Comparison of ENCODE assay signal across 8 mouse cellular contexts in the genomic region with DNA sequence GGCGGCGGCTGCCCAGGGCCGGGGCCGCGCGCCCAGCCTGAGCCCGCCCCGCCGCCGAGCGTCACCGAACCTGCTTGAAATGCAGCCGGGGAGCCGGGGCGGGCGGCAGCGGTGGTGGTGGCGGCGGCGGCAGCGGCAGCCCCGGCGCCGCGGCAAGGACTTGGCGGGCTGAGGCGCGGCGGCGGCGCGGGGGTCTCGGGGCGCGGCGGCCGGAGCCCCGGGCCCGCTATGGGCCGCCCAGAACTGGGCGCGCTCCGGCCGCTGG. TPM values are rescaled to one million over a fixed set of nuclear protein-coding genes. Genes with fewer than 3 reads are reported as not detected.
DNase-seq lines count a peak whose midpoint lies in the region; ATAC-seq and TF ChIP-seq lines count a peak whose summit lies in the region.

A gene (plus strand): TSS at position 77 of the 265 bp plus-strand sequence.

- no peak for TF ChIP-seq POLR2A in spleen, adult 2 months (IDR thresholded peaks at IDR 0.05; ENCODE audit: low read depth, low read length)

- H3K4me3 ChIP-seq in gastrocnemius, adult 2 months, result peak within 1 kb of the TSS; percentile 82
- peak within 1 kb of the TSS; percentile 60 for H3K4me3 ChIP-seq in spleen, adult 2 months (ENCODE audit: extremely low read depth, insufficient read depth, insufficient read length)
- peak within 1 kb of the TSS; percentile 65 for H3K4me3 ChIP-seq in intestine, postnatal 0 days (ENCODE audit: low read depth, low read length)
- peak within 1 kb of the TSS; percentile 72 for H3K4me3 ChIP-seq in midbrain, embryonic 13.5 days (replicated peaks)

- peaks cover 3% of the 10 kb centered on the region; the same call in 1 of the 2 replicates for H3K27me3 ChIP-seq in spleen, adult 2 months (ENCODE audit: control insufficient read depth, insufficient read depth, low read length)
- H3K27me3 ChIP-seq in intestine, postnatal 0 days (replicated peaks; ENCODE audit: control insufficient read depth, insufficient read depth, low read length), result peaks cover 6% of the 10 kb centered on the region; the same call in 1 of the 2 replicates
- H3K27me3 ChIP-seq in midbrain, embryonic 13.5 days, result no peaks in the 10 kb centered on the region

- ATAC-seq in intestine, postnatal 0 days, result no peak
- no peak; the same call in 1 of the 2 replicates for ATAC-seq in midbrain, embryonic 13.5 days

- peak within 1 kb of the TSS; percentile 53; the same call in 1 of the 2 replicates for H3K27ac ChIP-seq in gastrocnemius, adult 2 months
- no peak within 1 kb of the TSS for H3K27ac ChIP-seq in spleen, adult 2 months (ENCODE audit: insufficient read depth, low read length)
- peak within 1 kb of the TSS; percentile 54 for H3K27ac ChIP-seq in intestine, postnatal 0 days (ENCODE audit: low read depth, low read length)
- H3K27ac ChIP-seq in midbrain, embryonic 13.5 days, result peak within 1 kb of the TSS; percentile 99

- no peak for TF ChIP-seq CTCF in gastrocnemius, adult 2 months (IDR thresholded peaks at IDR 0.05)
- no peak for TF ChIP-seq CTCF in spleen, adult 2 months (IDR thresholded peaks at IDR 0.05; ENCODE audit: extremely low read depth, insufficient read depth, insufficient read length, insufficient replicate concordance)
- no peak for TF ChIP-seq CTCF in intestine, postnatal 0 days (IDR thresholded peaks at IDR 0.05; ENCODE audit: low read depth)

- H3K4me1 ChIP-seq in spleen, adult 2 months (ENCODE audit: control insufficient read depth, insufficient read depth, insufficient read length), result peaks cover 10% of the 10 kb centered on the region
- H3K4me1 ChIP-seq in intestine, postnatal 0 days (replicated peaks; ENCODE audit: control insufficient read depth, insufficient read depth, low read length), result 0 out of 2 replicates have a peak, but pooled peaks cover 2% of the 10 kb centered on the region
- H3K4me1 ChIP-seq in midbrain, embryonic 13.5 days (replicated peaks), result peaks cover 52% of the 10 kb centered on the region

- intact Hi-C loops in gastrocnemius, adult 2 months (cut with DNase I), result no loop called here

- peak within 1 kb of the TSS; percentile 59 for H3K9ac ChIP-seq in intestine, postnatal 0 days (ENCODE audit: low read depth, low read length)
- peak within 1 kb of the TSS; percentile 98 for H3K9ac ChIP-seq in midbrain, embryonic 13.5 days (replicated peaks)

- no peaks in the 10 kb centered on the region for H3K9me3 ChIP-seq in intestine, postnatal 0 days (ENCODE audit: control insufficient read depth)
- no peaks in the 10 kb centered on the region for H3K9me3 ChIP-seq in midbrain, embryonic 13.5 days

- peak; percentile 88 for DNase-seq in gastrocnemius, adult 2 months
- DNase-seq in gastrocnemius, postnatal 25 days, result no peak
- no peak for DNase-seq in spleen, adult 2 months (ENCODE audit: low read depth in 1 of 2, low spot score in 2 of 2)
- no peak for DNase-seq in spleen, postnatal 36 days (ENCODE audit: low spot score in 2 of 2)
- no peak for DNase-seq in ovary, postnatal 36 days (ENCODE audit: low spot score)
- DNase-seq in adrenal gland, adult (ENCODE audit: inconsistent age in 2 of 2, low spot score in 1 of 2), result no peak

- H3K36me3 ChIP-seq in spleen, adult 2 months (ENCODE audit: control insufficient read depth, insufficient read depth, low read length), result no peaks in the 10 kb centered on the region
- no peaks in the 10 kb centered on the region; the same call in 1 of the 2 replicates for H3K36me3 ChIP-seq in intestine, postnatal 0 days (ENCODE audit: control insufficient read depth, insufficient read depth)
- peaks cover 18% of the 10 kb centered on the region for H3K36me3 ChIP-seq in midbrain, embryonic 13.5 days

- WGBS in spleen, adult 2 months, result 2% methylated on average over 15 of the region's 44 CpGs
- 2% methylated on average over 26 of the region's 44 CpGs for WGBS in intestine, postnatal 0 days
- WGBS in midbrain, embryonic 13.5 days, result under 1% methylated on average over 32 of the region's 44 CpGs

- peak within 1 kb of the TSS; percentile 99 for H3K4me2 ChIP-seq in intestine, postnatal 0 days (replicated peaks; ENCODE audit: low read depth)
- H3K4me2 ChIP-seq in midbrain, embryonic 13.5 days (replicated peaks), result peak within 1 kb of the TSS; percentile 87

RNA-seq across cellular contexts. Expression of the gene that starts here (rescaled TPM):
- total RNA-seq in gastrocnemius, adult 2 months (2021), result under 1 TPM; 0.31 to 0.33 TPM
- under 1 TPM in 1 of 2 experiments, not detected in 1; 0.29 TPM for total RNA-seq in gastrocnemius, postnatal 25 days (2021)
- 7.4 and 14.5 TPM in 2 replicates for polyA plus RNA-seq in spleen, adult 2 months (2012; rRNA removed)
- polyA plus RNA-seq in intestine, postnatal 0 days (2015; fragmentation: Nextera tagmentation; extraction: Ambion mirVana), result 0.66 and 0.82 TPM in 2 replicates
- 39.2 and 50.0 TPM in 2 replicates for polyA plus RNA-seq in midbrain, embryonic 13.5 days (2015; fragmentation: Nextera tagmentation; extraction: Ambion mirVana)

Comparison
In these comparisons a context has a peak if more than half of its experiments do, and no peak if none do; other contexts are left out.
1. Peak in DNase-seq, H3K4me3 ChIP-seq and H3K27ac ChIP-seq in gastrocnemius, adult 2 months; RNA of the gene not detected or under 1 TPM.